Mouse (Mus musculus): Measurements from ENCODE around the gene Hist1h3g.
A peak's percentile ranks its signal among the peaks of the same experiment; 100 is the strongest.

Hist1h3g gene

GRCm38 (mm10) chr13:23581408-23582218 lies 46.4 kb downstream of the Hist1h3g start, which contains the start of gene Hist1h4d:
Gene Hist1h4d (plus strand): TSS chr13:23581598.
- peak; percentile 86 to 90 for DNase-seq

GRCm38 (mm10) chr13:23582219-23583056 lies 47.2 kb downstream of the Hist1h3g start:
- DNase-seq, result no peak

- DNase-seq, result no peak
Measured at GRCm38 (mm10) chr13:23583387-23584068, 48.3 kb downstream of the Hist1h3g start.

GRCm38 (mm10) chr13:23584331-23584730 lies 49.1 kb downstream of the Hist1h3g start:
- peak in 1 of 2 experiments; percentile 14 for DNase-seq

GRCm38 (mm10) chr13:23585029-23585441 lies 49.8 kb downstream of the Hist1h3g start:
- DNase-seq, result peak; percentile 53 to 74
